Mouse (Mus musculus) C2C12 (cell line): Measurements from ENCODE around the gene Hectd4. TPM values are rescaled to one million over a fixed set of nuclear protein-coding genes. Genes with fewer than 3 reads are reported as not detected.

ENCODE experiments used
- H3K27me3 ChIP-seq: one replicate; pipeline ENCODE4 v1.6.1; 2011; ENCODE audit not compliant: control insufficient read depth, insufficient read depth, insufficient read length
- H3K36me3 ChIP-seq: one replicate; pipeline ENCODE4 v1.6.1; 2011; ENCODE audit not compliant: control insufficient read depth, insufficient read depth
- H3K4me3 ChIP-seq: one replicate; pipeline ENCODE4 v1.5.1; 2011; ENCODE audit warnings: mild to moderate bottlenecking, control low read depth; ENCODE audit not compliant: poor library complexity, insufficient read depth, severe bottlenecking
- H3K79me2 ChIP-seq: one replicate; pipeline ENCODE4 v1.6.1; 2011; ENCODE audit not compliant: control insufficient read depth, insufficient read depth
- H3K79me3 ChIP-seq: one replicate; pipeline ENCODE4 v1.6.1; 2011; ENCODE audit warnings: low read depth, control low read depth
- H3ac ChIP-seq: one replicate; pipeline ENCODE3; 2011; ENCODE audit warnings: low read depth; ENCODE audit not compliant: control insufficient read depth, insufficient read length
- CEBPB ChIP-seq: IDR thresholded peaks from one replicate; pipeline ENCODE4 v1.6.1; 2011; ENCODE audit warnings: low read depth, mild to moderate bottlenecking, control low read depth, moderate library complexity
- CTCF ChIP-seq: IDR thresholded peaks from one replicate; pipeline ENCODE4 v1.5.1; 2011; ENCODE audit not compliant: control insufficient read depth, insufficient read depth, insufficient read length
- FOSL1 ChIP-seq: IDR thresholded peaks from one replicate; pipeline ENCODE4 v1.8.0; 2011; ENCODE audit warnings: mild to moderate bottlenecking, low read length; ENCODE audit not compliant: poor library complexity, insufficient read depth, severe bottlenecking
- MAX ChIP-seq: IDR thresholded peaks from one replicate; pipeline ENCODE4 v1.6.1; 2011; ENCODE audit warnings: mild to moderate bottlenecking, control low read depth
- MYOD1 ChIP-seq: IDR thresholded peaks from one replicate; pipeline ENCODE4 v1.6.1; 2011; ENCODE audit warnings: low read depth; ENCODE audit not compliant: control insufficient read depth, insufficient read length
- MYOG ChIP-seq: IDR thresholded peaks from one replicate; pipeline ENCODE4 v1.6.1; 2011; ENCODE audit not compliant: control insufficient read depth, insufficient read length; ENCODE audit errors: extremely low read depth
- USF1 ChIP-seq: IDR thresholded peaks from one replicate; pipeline ENCODE4 v1.6.1; 2011; ENCODE audit warnings: low read depth, mild to moderate bottlenecking, control low read depth, moderate library complexity
- polyA plus RNA-seq: library from polyadenylated mRNA; unstranded; fragments of >200 nt; fragmentation: generic; extraction: Trizol; gene quantifications from one replicate; pipeline ENCODE4 v1.2.1, GENCODE M21; 2012; ENCODE audit warnings: missing spikeins

Gene Hectd4
- polyA plus RNA-seq, 1 experiment: 5.4 TPM

DNA sequence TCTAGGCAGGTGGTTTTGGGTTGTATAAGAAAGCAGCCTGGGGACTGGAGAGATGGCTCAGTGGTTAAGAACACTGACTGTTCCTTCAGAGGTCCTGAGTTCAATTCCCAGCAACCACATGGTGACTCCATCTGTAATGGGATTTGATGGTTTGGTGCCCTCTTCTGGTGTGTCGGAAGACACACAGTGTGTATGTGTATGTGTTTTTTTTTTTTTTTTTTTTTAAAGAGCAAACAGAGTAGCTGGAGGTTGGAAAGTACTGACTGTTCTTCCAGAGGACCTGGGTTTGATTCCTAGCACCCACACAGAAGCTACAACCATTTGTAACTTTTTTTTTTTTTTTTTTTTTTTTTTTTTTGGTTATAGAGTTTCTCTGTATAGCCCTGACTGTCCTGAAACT, 12.8 kb downstream of the Hectd4 start:
- H3K79me3 ChIP-seq: peaks cover 23% of the 10 kb centered on the region
- H3K79me2 ChIP-seq: peaks cover 70% of the 10 kb centered on the region
- H3K4me3 ChIP-seq: no peak overlapping the region
- H3K27me3 ChIP-seq: no peaks in the 10 kb centered on the region
- no peaks in the 10 kb centered on the region for H3K36me3 ChIP-seq
- no peak overlapping the region for H3ac ChIP-seq
- no peak for TF ChIP-seq CTCF
- TF ChIP-seq USF1: no peak
- no peak for TF ChIP-seq MAX
- no peak for TF ChIP-seq FOSL1
- no peak for TF ChIP-seq CEBPB
- no peak for TF ChIP-seq MYOG
- TF ChIP-seq MYOD1: no peak

DNA sequence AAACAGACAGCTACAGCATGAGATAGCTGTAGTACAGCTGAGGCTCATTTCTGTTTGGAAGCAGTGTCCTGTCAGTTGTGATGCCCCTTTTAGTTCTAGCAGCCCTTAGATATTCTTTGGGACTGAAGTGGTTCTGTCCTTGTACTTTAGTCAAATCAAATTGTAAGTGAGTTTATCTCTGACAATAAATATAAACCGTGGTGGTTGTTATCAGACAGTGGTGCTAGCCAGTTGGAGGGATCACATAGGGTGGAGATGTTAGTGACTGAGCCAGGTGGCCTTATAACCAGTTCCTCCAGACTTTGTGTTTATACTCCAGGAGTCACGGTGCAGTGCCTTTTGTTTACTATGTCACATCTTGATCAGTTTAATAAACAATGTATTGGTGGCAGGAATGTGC, 13.7 kb downstream of the Hectd4 start:
- Histone ChIP-seq H3K79me3 (peaks cover 23% of the 10 kb centered on the region), H3K79me2 (peaks cover 61% of the 10 kb centered on the region), H3K27me3 (no peaks in the 10 kb centered on the region), H3ac (no peak overlapping the region), H3K4me3 (no peak overlapping the region), H3K36me3 (no peaks in the 10 kb centered on the region)
- no peak for TF ChIP-seq MYOG

DNA sequence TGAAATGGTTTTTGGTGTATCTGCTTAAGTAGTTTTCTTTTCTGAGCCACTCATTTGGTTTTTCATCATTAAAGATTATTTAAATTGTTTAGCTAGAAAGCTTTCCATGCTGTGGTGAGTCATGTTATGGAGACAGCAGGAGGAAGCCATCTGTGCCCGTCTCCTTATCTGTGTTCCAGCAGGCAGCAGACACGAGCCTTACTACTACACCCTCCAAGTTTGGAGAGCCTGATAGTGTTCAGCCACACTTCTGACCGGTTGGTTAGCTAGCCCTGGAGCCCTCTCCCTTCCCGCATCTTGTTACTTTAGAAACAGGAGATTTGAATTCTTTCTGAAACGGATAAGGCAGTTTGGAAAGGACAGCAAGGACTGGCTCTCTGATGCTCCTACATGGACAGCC, 16.2 kb downstream of the Hectd4 start:
- H3K4me3 ChIP-seq: no peak overlapping the region
- H3K27me3 ChIP-seq: no peaks in the 10 kb centered on the region
- H3K36me3 ChIP-seq: no peaks in the 10 kb centered on the region
- TF ChIP-seq CTCF (no peak), FOSL1 (no peak), USF1 (no peak), MAX (no peak), CEBPB (no peak), MYOG (no peak), MYOD1 (no peak)
- peaks cover 44% of the 10 kb centered on the region for H3K79me2 ChIP-seq
- no peak overlapping the region for H3ac ChIP-seq
- peaks cover 17% of the 10 kb centered on the region for H3K79me3 ChIP-seq

DNA sequence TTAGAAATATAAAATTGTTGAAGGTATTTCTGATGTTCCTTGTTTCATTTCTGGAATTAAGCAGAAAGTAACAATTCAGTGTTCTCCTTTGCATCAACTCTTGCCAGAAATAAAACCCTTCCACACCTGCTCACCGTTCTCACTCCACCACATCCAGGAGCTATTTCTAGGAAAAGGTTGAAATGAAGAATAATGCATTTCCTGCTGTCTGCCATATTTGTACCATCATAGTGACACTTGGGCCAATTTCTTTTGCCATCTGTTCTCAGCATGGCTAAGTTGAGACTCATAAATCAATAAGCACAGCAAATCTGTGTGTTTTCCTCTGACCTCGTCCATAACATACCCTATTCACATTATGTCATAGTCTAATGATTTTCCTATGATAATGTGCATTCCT, 18.2 kb downstream of the Hectd4 start:
- no peaks in the 10 kb centered on the region for H3K36me3 ChIP-seq
- H3K4me3 ChIP-seq: no peak overlapping the region
- no peaks in the 10 kb centered on the region for H3K27me3 ChIP-seq
- no peak overlapping the region for H3ac ChIP-seq
- no peak for TF ChIP-seq MYOD1
- no peak for TF ChIP-seq CEBPB
- no peak for TF ChIP-seq MAX
- TF ChIP-seq USF1: no peak
- no peak for TF ChIP-seq FOSL1
- TF ChIP-seq MYOG: no peak
- no peak for TF ChIP-seq CTCF
- H3K79me3 ChIP-seq: peaks cover 10% of the 10 kb centered on the region
- H3K79me2 ChIP-seq: peaks cover 27% of the 10 kb centered on the region

DNA sequence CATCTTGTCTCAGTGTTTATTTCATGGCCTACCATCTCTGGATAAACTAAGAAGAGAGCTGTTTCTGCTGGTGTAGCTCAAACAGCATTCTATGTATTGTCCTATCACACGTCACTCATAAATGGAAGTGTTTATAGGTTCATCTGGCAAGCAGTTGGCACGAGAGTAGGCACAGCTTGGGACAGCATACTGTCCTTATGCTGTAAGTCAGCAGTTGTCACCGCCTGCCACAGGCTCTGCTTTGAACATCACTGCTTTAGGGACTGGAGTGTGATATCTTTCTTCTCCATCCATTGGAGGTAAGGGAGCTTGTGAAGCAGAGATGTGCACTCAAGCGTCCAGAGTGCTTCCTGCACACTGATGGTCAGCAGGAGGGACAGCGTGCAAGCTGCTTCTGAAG, 19.8 kb downstream of the Hectd4 start:
- no peak for TF ChIP-seq CEBPB
- TF ChIP-seq FOSL1: no peak
- no peak for TF ChIP-seq MYOD1
- no peak for TF ChIP-seq MYOG
- no peak for TF ChIP-seq MAX
- TF ChIP-seq USF1: no peak
- TF ChIP-seq CTCF: no peak
- Histone ChIP-seq H3K27me3 (no peaks in the 10 kb centered on the region), H3K36me3 (no peaks in the 10 kb centered on the region), H3K79me3 (peaks cover 4% of the 10 kb centered on the region), H3K79me2 (peaks cover 26% of the 10 kb centered on the region), H3ac (no peak overlapping the region), H3K4me3 (no peak overlapping the region)

DNA sequence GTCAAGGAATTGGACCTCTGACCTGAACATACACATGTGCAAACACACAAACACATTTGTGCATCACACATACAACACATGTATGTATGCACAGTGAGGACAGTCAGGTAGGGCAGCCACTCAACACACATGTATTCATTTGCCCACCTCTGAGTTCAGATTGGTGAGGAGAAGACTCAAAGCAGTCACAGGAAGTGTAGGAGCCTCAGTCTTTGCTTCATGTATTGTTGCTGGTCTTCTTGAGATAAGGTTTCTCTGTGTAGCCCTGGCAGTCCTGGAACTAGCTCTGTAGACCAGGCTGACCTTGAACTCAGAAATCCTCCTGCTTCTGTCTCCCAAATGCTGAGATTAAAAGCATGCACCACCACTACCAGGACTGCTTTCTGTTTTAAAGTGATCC, 21.2 kb downstream of the Hectd4 start:
- H3K79me2 ChIP-seq: peaks cover 34% of the 10 kb centered on the region
- H3K36me3 ChIP-seq: no peaks in the 10 kb centered on the region
- no peak overlapping the region for H3K4me3 ChIP-seq
- peaks cover 5% of the 10 kb centered on the region for H3K79me3 ChIP-seq
- TF ChIP-seq MAX (no peak), MYOG (no peak), CEBPB (no peak), CTCF (no peak), FOSL1 (no peak), MYOD1 (no peak), USF1 (no peak)
- no peaks in the 10 kb centered on the region for H3K27me3 ChIP-seq
- no peak overlapping the region for H3ac ChIP-seq
